Mouse (Mus musculus): ENCODE data around the gene Lyzl4. TPM values are rescaled to one million over a fixed set of nuclear protein-coding genes. Genes with fewer than 3 reads are reported as not detected.

Lyzl4 gene
- polyA plus RNA-seq, 1 experiment from 2014 or later = not detected

DNA sequence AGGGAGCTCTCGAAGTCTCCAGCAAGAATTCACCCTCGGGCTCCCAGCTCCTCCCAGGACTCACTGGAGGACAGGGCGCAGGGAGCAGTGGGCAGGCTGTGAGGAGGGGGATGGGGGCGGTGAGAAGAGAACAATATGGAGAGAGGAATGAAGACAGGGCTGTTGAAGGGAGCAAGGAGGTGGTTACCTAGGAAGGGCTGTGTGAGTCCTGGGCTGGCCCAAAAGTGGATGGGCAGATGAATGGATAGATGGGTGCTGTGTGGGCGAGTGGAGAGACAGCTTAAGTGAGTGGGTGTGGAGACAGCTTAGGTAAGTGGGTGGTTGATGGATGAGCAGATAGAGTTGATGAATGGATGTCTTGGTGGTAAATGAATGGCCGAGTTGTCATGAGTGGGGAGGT, 21.6 kb upstream of the Lyzl4 start:
- Histone ChIP-seq H3K4me3 (ENCODE audit: low read depth, low read length) (no peak overlapping the region), H3K27ac (ENCODE audit: low read depth, low read length) (no peak overlapping the region), H3K9me3 (ENCODE audit: control insufficient read depth, low read length) (no peaks in the 10 kb centered on the region), H3K4me2 (ENCODE audit: low read depth, low read length, severe bottlenecking) (no peak overlapping the region), H3K4me1 (replicated peaks; ENCODE audit: control insufficient read depth, insufficient read depth, low read length) (no peaks in the 10 kb centered on the region), H3K9ac (ENCODE audit: low read length) (no peak overlapping the region), H3K36me3 (ENCODE audit: control insufficient read depth, insufficient read depth, low read length) (no peaks in the 10 kb centered on the region), H3K27me3 (ENCODE audit: control insufficient read depth, insufficient read depth, low read length) (no peaks in the 10 kb centered on the region; the same call in 1 of the 2 replicates)
- DNase-seq (ENCODE audit: low spot score) = no peak
- ATAC-seq (replicated peaks; ENCODE audit: low FRiP score) = no peak
- 78% methylated on average over 6 of the region's 6 CpGs for WGBS

DNA sequence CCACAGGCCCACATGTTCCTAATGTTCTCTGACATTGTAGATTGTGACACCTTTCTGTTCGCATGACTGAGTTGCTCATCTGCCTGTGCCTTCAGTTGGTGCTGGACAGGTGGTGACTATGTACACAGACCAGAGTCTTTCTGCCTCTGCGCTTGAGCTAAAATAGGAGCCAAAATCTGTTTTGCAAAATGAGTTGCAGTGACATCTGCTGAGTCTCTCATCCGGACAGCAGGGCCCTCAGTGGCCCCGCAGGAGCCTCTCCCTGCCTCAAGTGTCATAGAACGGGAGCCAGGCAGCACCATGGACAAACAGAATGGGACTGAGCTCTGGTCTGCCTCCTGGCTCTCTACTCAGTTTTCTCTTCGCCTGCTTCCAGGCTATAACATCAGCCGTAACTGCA, 17.9 kb upstream of the Lyzl4 start:
- Histone ChIP-seq H3K9me3 (ENCODE audit: control insufficient read depth, low read length) (no peaks in the 10 kb centered on the region), H3K36me3 (ENCODE audit: control insufficient read depth, insufficient read depth, low read length) (no peaks in the 10 kb centered on the region), H3K27me3 (ENCODE audit: control insufficient read depth, insufficient read depth, low read length) (no peaks in the 10 kb centered on the region), H3K27ac (ENCODE audit: low read depth, low read length) (no peak overlapping the region), H3K4me1 (replicated peaks; ENCODE audit: control insufficient read depth, insufficient read depth, low read length) (no peaks in the 10 kb centered on the region), H3K4me3 (ENCODE audit: low read depth, low read length) (no peak overlapping the region), H3K9ac (ENCODE audit: low read length) (no peak overlapping the region), H3K4me2 (ENCODE audit: low read depth, low read length, severe bottlenecking) (no peak overlapping the region)
- DNase-seq (ENCODE audit: low spot score) = no peak
- ATAC-seq (replicated peaks; ENCODE audit: low FRiP score) = no peak
- WGBS = 85% methylated on average over 7 of the region's 7 CpGs

DNA sequence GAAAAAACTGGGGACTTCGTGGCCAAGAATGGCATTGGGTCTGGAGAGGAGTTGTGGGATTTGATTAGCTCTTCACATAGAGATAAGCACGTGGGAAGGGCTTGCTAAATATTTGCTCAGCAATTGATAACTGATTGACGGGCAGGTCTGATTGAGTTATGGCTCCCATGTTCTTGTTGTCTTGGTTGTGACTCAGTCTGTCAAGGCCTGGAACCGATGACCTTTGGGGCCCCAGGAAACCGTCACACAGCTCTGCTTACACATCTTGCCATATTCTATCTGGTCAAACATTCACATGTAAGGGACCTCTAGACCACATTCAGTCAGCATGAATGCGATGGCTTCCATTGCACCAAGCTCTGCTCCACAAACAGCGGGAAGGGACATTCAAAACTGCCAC, 16.4 kb upstream of the Lyzl4 start:
- no peak for DNase-seq (ENCODE audit: low spot score)
- H3K27ac ChIP-seq (ENCODE audit: low read depth, low read length) = no peak overlapping the region
- H3K9me3 ChIP-seq (ENCODE audit: control insufficient read depth, low read length) = no peaks in the 10 kb centered on the region
- H3K9ac ChIP-seq (ENCODE audit: low read length) = no peak overlapping the region
- no peak overlapping the region for H3K4me2 ChIP-seq (ENCODE audit: low read depth, low read length, severe bottlenecking)
- H3K4me3 ChIP-seq (ENCODE audit: low read depth, low read length) = no peak overlapping the region
- ATAC-seq (replicated peaks; ENCODE audit: low FRiP score) = no peak
- H3K27me3 ChIP-seq (ENCODE audit: control insufficient read depth, insufficient read depth, low read length) = no peaks in the 10 kb centered on the region
- no peaks in the 10 kb centered on the region for H3K4me1 ChIP-seq (replicated peaks; ENCODE audit: control insufficient read depth, insufficient read depth, low read length)
- WGBS = 89% methylated on average over 7 of the region's 7 CpGs
- H3K36me3 ChIP-seq (ENCODE audit: control insufficient read depth, insufficient read depth, low read length) = no peaks in the 10 kb centered on the region

DNA sequence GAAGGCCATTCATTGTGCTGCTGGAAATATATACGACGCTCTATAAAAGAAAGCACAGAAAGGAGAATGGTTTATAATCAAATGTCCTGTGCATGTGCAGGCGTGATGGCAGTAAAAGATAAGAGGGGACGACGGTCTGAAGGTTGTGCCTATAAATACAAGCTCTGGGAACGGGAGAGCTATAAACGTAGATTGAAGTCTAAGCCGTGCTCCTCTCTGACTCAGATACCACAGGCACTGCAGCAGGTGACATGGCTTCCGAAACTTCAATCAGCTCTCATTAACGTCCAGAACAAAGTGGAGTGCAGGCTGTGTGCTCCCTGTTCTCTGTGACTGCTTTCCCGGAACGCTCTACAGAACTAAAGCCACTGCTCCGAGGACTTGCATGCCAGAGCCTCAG, 15.2 kb upstream of the Lyzl4 start:
- no peak overlapping the region for H3K9ac ChIP-seq (ENCODE audit: low read length)
- no peak overlapping the region for H3K4me3 ChIP-seq (ENCODE audit: low read depth, low read length)
- no peaks in the 10 kb centered on the region for H3K36me3 ChIP-seq (ENCODE audit: control insufficient read depth, insufficient read depth, low read length)
- no peaks in the 10 kb centered on the region for H3K27me3 ChIP-seq (ENCODE audit: control insufficient read depth, insufficient read depth, low read length)
- WGBS = 80% methylated on average over 13 of the region's 13 CpGs
- no peak overlapping the region for H3K27ac ChIP-seq (ENCODE audit: low read depth, low read length)
- H3K4me1 ChIP-seq (replicated peaks; ENCODE audit: control insufficient read depth, insufficient read depth, low read length) = no peaks in the 10 kb centered on the region
- DNase-seq (ENCODE audit: low spot score) (no peak), ATAC-seq (replicated peaks; ENCODE audit: low FRiP score) (no peak)
- H3K4me2 ChIP-seq (ENCODE audit: low read depth, low read length, severe bottlenecking) = no peak overlapping the region
- H3K9me3 ChIP-seq (ENCODE audit: control insufficient read depth, low read length) = no peaks in the 10 kb centered on the region

DNA sequence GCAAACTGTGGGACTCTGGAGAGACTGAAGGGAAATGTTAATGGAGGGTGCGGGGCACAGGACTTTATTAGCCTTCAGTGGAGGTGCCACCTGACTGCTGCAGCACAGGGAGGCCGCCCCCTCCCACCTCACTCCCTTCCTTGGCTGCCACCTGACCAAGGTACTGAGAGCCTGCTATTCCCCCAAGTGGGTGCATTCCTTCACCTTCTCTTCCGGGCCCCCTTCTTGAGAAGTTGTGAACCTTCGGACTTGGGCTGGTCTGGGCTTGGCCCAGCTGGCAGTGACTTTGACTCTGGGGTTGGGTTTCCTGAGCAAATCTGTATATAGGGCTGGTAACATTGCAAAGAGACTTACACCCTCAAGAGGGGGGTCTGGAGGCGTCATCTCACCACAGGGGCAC, 14.4 kb upstream of the Lyzl4 start:
- Histone ChIP-seq H3K9ac (ENCODE audit: low read length) (no peak overlapping the region), H3K4me2 (ENCODE audit: low read depth, low read length, severe bottlenecking) (no peak overlapping the region), H3K4me1 (replicated peaks; ENCODE audit: control insufficient read depth, insufficient read depth, low read length) (no peaks in the 10 kb centered on the region), H3K4me3 (ENCODE audit: low read depth, low read length) (no peak overlapping the region), H3K27me3 (ENCODE audit: control insufficient read depth, insufficient read depth, low read length) (no peaks in the 10 kb centered on the region), H3K36me3 (ENCODE audit: control insufficient read depth, insufficient read depth, low read length) (no peaks in the 10 kb centered on the region), H3K9me3 (ENCODE audit: control insufficient read depth, low read length) (no peaks in the 10 kb centered on the region), H3K27ac (ENCODE audit: low read depth, low read length) (no peak overlapping the region)
- WGBS = 86% methylated on average over 5 of the region's 5 CpGs
- ATAC-seq (replicated peaks; ENCODE audit: low FRiP score) (no peak), DNase-seq (ENCODE audit: low spot score) (no peak)

DNA sequence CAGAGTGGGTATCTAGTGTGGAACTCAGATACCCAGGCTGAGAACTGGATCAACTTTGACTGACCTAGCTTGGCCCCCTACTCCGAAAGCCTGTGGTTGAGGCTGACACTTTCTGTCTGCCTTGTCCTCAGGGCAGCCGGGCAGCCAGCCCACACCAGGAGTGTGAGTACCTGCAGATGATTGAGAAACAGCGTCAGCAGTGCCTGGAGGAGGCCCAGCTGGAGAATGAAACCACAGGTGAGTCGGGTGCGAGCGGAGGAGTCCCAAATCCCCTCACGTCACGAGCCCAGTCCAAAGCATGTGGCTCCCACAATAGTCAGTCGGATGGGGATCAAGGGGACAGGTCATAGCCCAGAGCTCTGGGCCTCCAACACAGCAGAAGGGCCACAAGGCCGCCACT, 11.8 kb upstream of the Lyzl4 start:
- DNase-seq (ENCODE audit: low spot score) (no peak), ATAC-seq (replicated peaks; ENCODE audit: low FRiP score) (no peak)
- Histone ChIP-seq H3K36me3 (ENCODE audit: control insufficient read depth, insufficient read depth, low read length) (no peaks in the 10 kb centered on the region), H3K9ac (ENCODE audit: low read length) (no peak overlapping the region), H3K27ac (ENCODE audit: low read depth, low read length) (no peak overlapping the region), H3K4me1 (replicated peaks; ENCODE audit: control insufficient read depth, insufficient read depth, low read length) (no peaks in the 10 kb centered on the region), H3K4me2 (ENCODE audit: low read depth, low read length, severe bottlenecking) (no peak overlapping the region), H3K9me3 (ENCODE audit: control insufficient read depth, low read length) (no peaks in the 10 kb centered on the region), H3K27me3 (ENCODE audit: control insufficient read depth, insufficient read depth, low read length) (no peaks in the 10 kb centered on the region), H3K4me3 (ENCODE audit: low read depth, low read length) (no peak overlapping the region)
- WGBS = 87% methylated on average over 10 of the region's 10 CpGs

DNA sequence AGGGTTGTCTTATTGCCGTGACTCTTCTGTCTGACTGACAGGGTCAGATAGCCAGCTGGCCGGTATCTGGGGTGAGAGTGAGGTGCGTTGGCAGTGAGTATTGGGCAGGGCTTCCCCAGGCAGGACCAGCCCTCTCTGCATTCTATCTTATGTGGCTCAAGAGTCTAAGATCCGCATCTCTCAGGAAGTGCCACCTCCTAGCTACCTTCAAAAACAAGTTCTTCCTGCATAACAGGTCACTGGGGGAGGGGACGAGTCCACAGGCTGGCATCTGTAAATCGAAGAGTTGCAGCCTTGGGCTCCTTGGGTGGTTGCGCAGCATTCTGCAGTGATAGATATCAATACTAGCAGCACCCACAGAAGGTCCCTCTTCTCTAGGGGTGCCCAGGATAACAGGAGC, 5.1 kb upstream of the Lyzl4 start:
- Histone ChIP-seq H3K36me3 (ENCODE audit: control insufficient read depth, insufficient read depth, low read length) (no peaks in the 10 kb centered on the region), H3K27ac (ENCODE audit: low read depth, low read length) (no peak overlapping the region)
- DNase-seq (ENCODE audit: low spot score) = no peak

DNA sequence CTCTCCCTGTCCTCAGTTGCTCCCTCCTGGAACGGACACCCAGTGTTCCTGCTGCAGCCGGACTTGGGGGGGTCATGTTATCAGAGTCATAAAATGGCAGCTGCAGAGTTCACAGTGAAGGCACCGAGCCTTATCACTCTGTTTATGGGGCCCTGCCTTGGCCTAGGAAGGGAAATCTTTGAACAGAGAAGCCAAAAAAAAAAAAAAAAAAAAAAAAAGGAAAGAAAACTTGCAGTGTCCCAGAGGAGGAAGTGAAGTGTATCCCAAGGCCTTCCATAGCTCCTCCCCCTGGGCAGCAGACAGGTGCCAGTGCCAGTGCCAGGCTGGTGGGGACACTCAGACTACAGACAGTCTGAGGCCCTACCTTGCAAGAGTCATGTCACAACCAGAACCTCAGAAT, 3.0 kb upstream of the Lyzl4 start:
- Histone ChIP-seq H3K27ac (ENCODE audit: low read depth, low read length) (no peak overlapping the region), H3K9me3 (ENCODE audit: control insufficient read depth, low read length) (no peaks in the 10 kb centered on the region), H3K27me3 (ENCODE audit: control insufficient read depth, insufficient read depth, low read length) (peaks cover 40% of the 10 kb centered on the region), H3K4me3 (ENCODE audit: low read depth, low read length) (no peak overlapping the region), H3K9ac (ENCODE audit: low read length) (no peak overlapping the region), H3K4me1 (replicated peaks; ENCODE audit: control insufficient read depth, insufficient read depth, low read length) (peaks cover 8% of the 10 kb centered on the region), H3K4me2 (ENCODE audit: low read depth, low read length, severe bottlenecking) (no peak overlapping the region), H3K36me3 (ENCODE audit: control insufficient read depth, insufficient read depth, low read length) (no peaks in the 10 kb centered on the region)
- DNase-seq (ENCODE audit: low spot score) (no peak), ATAC-seq (replicated peaks; ENCODE audit: low FRiP score) (no peak)
- 88% methylated on average over 3 of the region's 3 CpGs for WGBS

More for the DNA sequence above, 5.1 kb upstream of the Lyzl4 start:
- no peaks in the 10 kb centered on the region for H3K9me3 ChIP-seq (ENCODE audit: control insufficient read depth, low read length)
- no peak overlapping the region for H3K4me3 ChIP-seq (ENCODE audit: low read depth, low read length)
- H3K4me2 ChIP-seq (ENCODE audit: low read depth, low read length, severe bottlenecking) = no peak overlapping the region
- 86% methylated on average over 7 of the region's 7 CpGs for WGBS
- H3K9ac ChIP-seq (ENCODE audit: low read length) = no peak overlapping the region
- H3K4me1 ChIP-seq (replicated peaks; ENCODE audit: control insufficient read depth, insufficient read depth, low read length) = peaks cover 6% of the 10 kb centered on the region
- no peak for ATAC-seq (replicated peaks; ENCODE audit: low FRiP score)
- peaks cover 22% of the 10 kb centered on the region for H3K27me3 ChIP-seq (ENCODE audit: control insufficient read depth, insufficient read depth, low read length)

DNA sequence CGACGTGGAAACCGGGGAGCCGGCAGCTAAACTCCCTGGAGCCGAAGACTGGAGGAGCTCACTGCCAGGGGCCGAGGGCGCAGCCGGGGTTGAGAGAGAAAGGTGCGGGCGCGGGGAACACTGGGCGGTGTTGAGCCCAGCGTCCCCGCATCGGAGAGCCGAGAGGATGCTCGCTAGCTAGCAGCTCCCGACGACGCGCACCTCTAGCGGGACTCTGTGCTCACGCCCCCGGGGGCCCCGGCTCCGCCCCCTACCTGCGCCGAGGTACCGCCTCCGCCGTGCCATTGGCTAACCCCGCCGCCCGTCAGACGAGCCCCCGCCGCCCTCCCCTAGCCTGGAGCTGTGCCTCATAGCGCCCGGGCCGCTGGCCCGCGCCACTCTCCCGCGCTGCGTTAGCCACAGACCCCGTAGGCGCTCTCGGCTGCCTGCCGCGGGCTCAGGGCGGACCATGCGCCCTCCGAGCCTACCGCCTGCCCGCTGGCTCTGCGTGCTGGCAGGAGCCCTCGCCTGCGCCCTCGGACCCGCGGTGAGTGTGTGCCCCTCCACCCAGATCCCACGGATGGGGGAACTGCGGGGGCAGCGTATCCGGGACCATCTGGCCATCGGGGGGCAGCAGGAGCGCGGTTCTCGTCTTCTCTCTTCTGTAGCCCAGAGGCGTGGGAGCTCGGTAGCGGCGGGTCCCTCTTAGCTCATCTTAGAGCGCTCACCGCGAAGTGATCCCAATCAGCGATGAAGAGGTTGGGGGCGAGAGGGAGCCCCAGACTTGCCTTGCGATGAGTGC, 695 bp upstream of the Lyzl4 start, which contains the start of gene Vipr1:
TSS of gene Vipr1 (plus strand) at position 316 of the 781 bp plus-strand sequence.
- Histone ChIP-seq H3K4me1 (replicated peaks; ENCODE audit: control insufficient read depth, insufficient read depth, low read length) (peaks cover 8% of the 10 kb centered on the region), H3K4me2 (ENCODE audit: low read depth, low read length, severe bottlenecking) (peak within 1 kb of the TSS; percentile 81), H3K9me3 (ENCODE audit: control insufficient read depth, low read length) (no peaks in the 10 kb centered on the region), H3K27ac (ENCODE audit: low read depth, low read length) (no peak within 1 kb of the TSS), H3K36me3 (ENCODE audit: control insufficient read depth, insufficient read depth, low read length) (no peaks in the 10 kb centered on the region), H3K27me3 (ENCODE audit: control insufficient read depth, insufficient read depth, low read length) (peaks cover 40% of the 10 kb centered on the region), H3K9ac (ENCODE audit: low read length) (peak within 1 kb of the TSS; percentile 60), H3K4me3 (ENCODE audit: low read depth, low read length) (peak within 1 kb of the TSS; percentile 44)
- DNase-seq (ENCODE audit: low spot score) (peak; percentile 88), ATAC-seq (replicated peaks; ENCODE audit: low FRiP score) (peak; percentile 89)
- WGBS = under 1% methylated on average over 79 of the region's 79 CpGs
